In the genomic region with DNA sequence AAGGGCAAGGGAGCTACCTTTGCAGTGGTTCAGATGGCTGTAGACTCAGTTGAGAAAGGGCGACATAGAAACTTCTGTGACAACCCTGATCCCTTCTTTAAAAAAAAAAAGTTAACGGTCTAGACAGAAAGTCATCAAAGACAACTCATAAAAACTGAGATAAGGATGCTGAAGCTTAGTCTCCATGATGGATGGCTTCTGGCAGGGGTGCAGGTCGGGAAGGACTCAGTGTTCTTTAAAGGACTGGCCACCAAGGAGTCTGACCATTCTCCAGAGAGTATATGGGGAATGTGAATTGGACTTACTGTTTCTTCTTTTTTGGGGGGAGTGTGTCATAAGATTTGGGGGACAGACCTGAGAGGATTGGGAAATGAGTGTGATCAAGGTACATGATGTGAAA, we compare ENCODE assay signal across 25 mouse cellular contexts. TPM values are rescaled to one million over a fixed set of nuclear protein-coding genes. Genes with fewer than 3 reads are reported as not detected.
"Had no signal": no experiment of that assay in that cellular context is flagged by ENCODE, and none has a peak within 500 bp of the region (broad histone marks: within the 10 kb centered on the region; RNA-seq: fewer than 3 reads in every experiment).

No protein-coding gene starts in this region.

- H3K4me2 ChIP-seq: embryonic facial prominence, embryonic 12.5 days; embryonic facial prominence, embryonic 13.5 days; embryonic facial prominence, embryonic 15.5 days; forebrain, embryonic 12.5 days; forebrain, embryonic 13.5 days; forebrain, embryonic 15.5 days had no signal

- DNase-seq: cerebellum, adult 9-10 months; cerebellum, adult 9-11 months; cerebellum, postnatal 10 days; cerebellum, postnatal 14 days; cerebellum, postnatal 25 days; cerebellum, postnatal 36 days; embryo, embryonic 11 days; forebrain, postnatal 0 days; gastrocnemius, adult 2 months; gastrocnemius, postnatal 10 days; gastrocnemius, postnatal 14 days; gastrocnemius, postnatal 25 days; gastrocnemius, postnatal 36 days; heart, adult 11 months; heart, adult 18-20 months; heart, adult 2 months had no signal

- H3K27me3 ChIP-seq: embryonic facial prominence, embryonic 12.5 days; embryonic facial prominence, embryonic 13.5 days; embryonic facial prominence, embryonic 15.5 days; forebrain, embryonic 12.5 days; forebrain, embryonic 13.5 days; forebrain, embryonic 15.5 days had no signal

- H3K36me3 ChIP-seq: embryonic facial prominence, embryonic 10.5 days; embryonic facial prominence, embryonic 12.5 days; embryonic facial prominence, embryonic 13.5 days; embryonic facial prominence, embryonic 15.5 days; forebrain, embryonic 10.5 days; forebrain, embryonic 12.5 days; forebrain, embryonic 15.5 days had no signal

- H3K4me3 ChIP-seq: embryonic facial prominence, embryonic 10.5 days; embryonic facial prominence, embryonic 12.5 days; embryonic facial prominence, embryonic 13.5 days; embryonic facial prominence, embryonic 15.5 days; erythroblast, embryonic 14.5 days; forebrain, embryonic 10.5 days; forebrain, embryonic 12.5 days; forebrain, embryonic 13.5 days; forebrain, embryonic 15.5 days; gastrocnemius, adult 2 months; heart, adult 2 months had no signal

RNA-seq across cellular contexts. Expression of a gene that starts 29.5 kb away (rescaled TPM):
- polyA plus RNA-seq: erythroblast, embryonic 14.5 days had no signal
